Comparison of ENCODE assay signal across 10 mouse cellular contexts in the genomic region with DNA sequence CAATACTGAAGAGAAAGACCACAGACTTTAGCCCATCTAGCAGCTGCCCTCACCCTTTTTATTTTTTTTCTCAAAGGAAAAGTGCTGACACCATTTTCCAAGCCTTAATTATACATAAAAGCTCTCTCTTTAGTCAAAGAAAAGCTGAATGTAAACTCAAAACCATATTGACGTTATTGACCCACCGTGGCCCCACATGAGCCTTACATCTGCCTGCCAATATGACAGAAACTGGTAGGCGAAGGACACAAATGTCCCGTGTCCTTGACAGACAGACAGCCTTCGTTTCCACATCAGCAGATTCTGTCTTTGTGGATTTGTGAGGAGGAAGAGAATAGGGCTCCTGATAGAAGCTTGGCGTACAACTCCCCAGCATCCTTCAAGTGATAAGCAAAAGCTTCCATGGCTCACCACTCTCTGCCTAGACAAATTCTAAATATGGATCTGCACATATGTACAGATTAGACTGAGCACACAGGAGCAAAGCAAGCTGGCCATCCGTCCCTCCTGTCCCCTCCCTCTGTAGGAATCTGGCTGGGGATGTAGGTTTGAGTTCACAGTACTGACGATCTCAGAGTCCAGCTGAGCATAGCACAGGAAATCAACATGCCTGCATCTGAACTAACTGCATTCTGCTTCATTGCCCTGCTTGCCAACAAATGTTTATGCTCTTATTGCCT.
A peak's percentile ranks its signal among the peaks of the same experiment; 100 is the strongest.
DNase-seq lines count a peak whose midpoint lies in the region; ATAC-seq and TF ChIP-seq lines count a peak whose summit lies in the region.
"Had no signal": no experiment of that assay in that cellular context is flagged by ENCODE, and none has a peak within 500 bp of the region (broad histone marks: within the 10 kb centered on the region; RNA-seq: fewer than 3 reads in every experiment).

No protein-coding gene starts in this region.

- no peaks in the 10 kb centered on the region for H3K9me3 ChIP-seq in hindbrain, embryonic 14.5 days (ENCODE audit: control insufficient read depth, low read length)
- H3K9me3 ChIP-seq in stomach, postnatal 0 days (ENCODE audit: control insufficient read depth, low read length): no peaks in the 10 kb centered on the region
- H3K9me3 ChIP-seq: embryonic facial prominence, embryonic 15.5 days had no signal

- no peak overlapping the region for H3K9ac ChIP-seq in hindbrain, embryonic 14.5 days
- H3K9ac ChIP-seq in stomach, postnatal 0 days (ENCODE audit: low read length): no peak overlapping the region
- H3K9ac ChIP-seq: embryonic facial prominence, embryonic 15.5 days had no signal

- no peak overlapping the region for H3K4me3 ChIP-seq in hindbrain, embryonic 14.5 days (replicated peaks; ENCODE audit: low read length)
- no peak overlapping the region for H3K4me3 ChIP-seq in stomach, postnatal 0 days (ENCODE audit: low read depth, low read length)
- H3K4me3 ChIP-seq: embryonic facial prominence, embryonic 15.5 days had no signal

- 45% methylated on average over 8 of the region's 8 CpGs for WGBS in hindbrain, embryonic 14.5 days
- 62% methylated on average over 8 of the region's 8 CpGs for WGBS in stomach, postnatal 0 days

- no peak for TF ChIP-seq EP300 in stomach, postnatal 0 days (optimal IDR thresholded peaks at IDR 0.05)

- ATAC-seq in frontal cortex, adult (ENCODE audit: low TSS enrichment): peak; percentile 39; the same call in 1 of the 2 replicates
- ATAC-seq in hindbrain, embryonic 14.5 days (ENCODE audit: low FRiP score): no peak
- ATAC-seq in stomach, postnatal 0 days (ENCODE audit: low FRiP score, low TSS enrichment): no peak

- no peak overlapping the region for H3K4me2 ChIP-seq in hindbrain, embryonic 14.5 days (replicated peaks)
- H3K4me2 ChIP-seq in stomach, postnatal 0 days (replicated peaks; ENCODE audit: low read depth): no peak overlapping the region
- H3K4me2 ChIP-seq: embryonic facial prominence, embryonic 15.5 days had no signal

- H3K36me3 ChIP-seq in hindbrain, embryonic 14.5 days (replicated peaks; ENCODE audit: control insufficient read depth, insufficient read depth): no peaks in the 10 kb centered on the region
- no peaks in the 10 kb centered on the region for H3K36me3 ChIP-seq in stomach, postnatal 0 days (ENCODE audit: control insufficient read depth, insufficient read depth, low read length)
- H3K36me3 ChIP-seq: embryonic facial prominence, embryonic 15.5 days had no signal

- peak overlapping the region; percentile 70 for H3K27ac ChIP-seq in hindbrain, embryonic 14.5 days
- H3K27ac ChIP-seq in stomach, postnatal 0 days (replicated peaks): no peak overlapping the region
- H3K27ac ChIP-seq: embryonic facial prominence, embryonic 15.5 days had no signal

- no peak for DNase-seq in frontal cortex, postnatal 25 days (ENCODE audit: low spot score in 2 of 2)
- DNase-seq in retina, postnatal 1 day: peak; percentile 43
- DNase-seq in retina, embryonic 14.5 days (ENCODE audit: low spot score): no peak
- DNase-seq in hindbrain, embryonic 14.5 days (ENCODE audit: low spot score): no peak
- peak; percentile 9 for DNase-seq in stomach, postnatal 0 days (ENCODE audit: low spot score)
- no peak for DNase-seq in urinary bladder, postnatal 14 days (ENCODE audit: low spot score)
- no peak for DNase-seq in layer of hippocampus, postnatal 36 days
- DNase-seq: cerebellum, adult 11 months had no signal

- TF ChIP-seq CTCF in stomach, postnatal 0 days (IDR thresholded peaks at IDR 0.05; ENCODE audit: low read depth): no peak

- H3K4me1 ChIP-seq in hindbrain, embryonic 14.5 days (replicated peaks; ENCODE audit: control insufficient read depth, insufficient read depth, low read length): peaks cover 27% of the 10 kb centered on the region
- no peaks in the 10 kb centered on the region for H3K4me1 ChIP-seq in stomach, postnatal 0 days (replicated peaks; ENCODE audit: control insufficient read depth, insufficient read depth)

- H3K27me3 ChIP-seq in hindbrain, embryonic 14.5 days (ENCODE audit: control insufficient read depth, insufficient read depth, low read length): no peaks in the 10 kb centered on the region
- no peaks in the 10 kb centered on the region for H3K27me3 ChIP-seq in stomach, postnatal 0 days (ENCODE audit: control insufficient read depth, insufficient read depth, low read length)

Comparison
In these comparisons a context has a peak if more than half of its experiments do, and no peak if none do; other contexts are left out.
1. DNase-seq: peak in retina, postnatal 1 day (single experiment) and stomach, postnatal 0 days (single experiment); none in frontal cortex, postnatal 25 days (0 of 2), retina, embryonic 14.5 days (single experiment), hindbrain, embryonic 14.5 days (single experiment), urinary bladder, postnatal 14 days (single experiment) and layer of hippocampus, postnatal 36 days (0 of 2).